Mouse (Mus musculus) CD4-positive, CD25-positive, alpha-beta regulatory T cell, adult 4 months (primary cell): ENCODE data around the gene Rflna. TPM values are rescaled to one million over a fixed set of nuclear protein-coding genes. Genes with fewer than 3 reads are reported as not detected.

ENCODE experiments used
- ATAC-seq: one replicate; pipeline ENCODE4 v1.8.0; 2017
- polyA plus RNA-seq, 2 experiments: library from polyadenylated mRNA; unstranded; fragments of 100-300 nt; shearing (Covaris generic); gene quantifications; one replicate each; pipeline ENCODE4 v1.2.1; 2017

Gene Rflna
- polyA plus RNA-seq, 2 experiments from 2014 or later: not detected

- ATAC-seq: no peak
Observed at GRCm38 (mm10) chr5:125006896-125007295, 3.9 kb downstream of the Rflna start.

- ATAC-seq: no peak
Observed at GRCm38 (mm10) chr5:125011166-125011565, 8.1 kb downstream of the Rflna start.

- ATAC-seq: no peak
Observed at GRCm38 (mm10) chr5:125011628-125012027, 8.6 kb downstream of the Rflna start.

GRCm38 (mm10) chr5:125014497-125014896 is 11.5 kb downstream of the Rflna start:
- no peak for ATAC-seq

- ATAC-seq: no peak
Observed at GRCm38 (mm10) chr5:125015066-125015465, 12.0 kb downstream of the Rflna start.

- ATAC-seq: no peak
Observed at GRCm38 (mm10) chr5:125015576-125015975, 12.6 kb downstream of the Rflna start.

- no peak for ATAC-seq
Observed at GRCm38 (mm10) chr5:125016421-125017242, 13.6 kb downstream of the Rflna start.

GRCm38 (mm10) chr5:125017332-125017731 is 14.3 kb downstream of the Rflna start:
- no peak for ATAC-seq

- no peak for ATAC-seq
Observed at GRCm38 (mm10) chr5:125019099-125019498, 16.1 kb downstream of the Rflna start.

GRCm38 (mm10) chr5:125021298-125021697 is 18.3 kb downstream of the Rflna start:
- no peak for ATAC-seq

- ATAC-seq: no peak
Observed at GRCm38 (mm10) chr5:125024002-125024401, 21.0 kb downstream of the Rflna start.

GRCm38 (mm10) chr5:125028371-125028770 is 25.4 kb downstream of the Rflna start:
- ATAC-seq: no peak

- no peak for ATAC-seq
Observed at GRCm38 (mm10) chr5:125028911-125029310, 25.9 kb downstream of the Rflna start.

- ATAC-seq: no peak
Observed at GRCm38 (mm10) chr5:125036483-125036882, 33.5 kb downstream of the Rflna start.

- no peak for ATAC-seq
Observed at GRCm38 (mm10) chr5:125039377-125040027, 36.5 kb downstream of the Rflna start.

GRCm38 (mm10) chr5:125040128-125040584 is 37.1 kb downstream of the Rflna start:
- no peak for ATAC-seq

- ATAC-seq: no peak
Observed at GRCm38 (mm10) chr5:125041578-125041977, 38.6 kb downstream of the Rflna start.

- no peak for ATAC-seq
Observed at GRCm38 (mm10) chr5:125043448-125043847, 40.4 kb downstream of the Rflna start.

- no peak for ATAC-seq
Observed at GRCm38 (mm10) chr5:125045202-125045601, 42.2 kb downstream of the Rflna start.

GRCm38 (mm10) chr5:125046436-125046835 is 43.4 kb downstream of the Rflna start:
- no peak for ATAC-seq

- ATAC-seq: no peak
Observed at GRCm38 (mm10) chr5:125049481-125049880, 46.5 kb downstream of the Rflna start.

GRCm38 (mm10) chr5:125052237-125052602 is 49.2 kb downstream of the Rflna start:
- ATAC-seq: no peak

- ATAC-seq: no peak
Observed at GRCm38 (mm10) chr5:125052603-125053488, 49.8 kb downstream of the Rflna start.
